Mouse (Mus musculus) erythroid progenitor cell, adult 5-6 weeks (primary cell): ENCODE measurements around the gene Lrrfip2. TPM values are rescaled to one million over a fixed set of nuclear protein-coding genes. Genes with fewer than 3 reads are reported as not detected.

Source experiments
- ATAC-seq: replicated peaks from 2 replicates; pipeline ENCODE4 v1.8.0; 2016; ENCODE audit warnings: moderate number of reproducible peaks, mild to moderate bottlenecking, moderate TSS enrichment, inconsistent platforms; ENCODE audit not compliant: poor library complexity, low FRiP score, severe bottlenecking
- total RNA-seq, 2 experiments: library from RNA; stranded (forward) in 1 of 2; stranded (reverse) in 1 of 2; fragments of 150-400 nt in 1 of 2; fragments of 186-747, 209-891 nt in 1 of 2; gene quantifications; 2 replicates each; pipeline versions ENCODE4 v1.2.3 to v1.2.4; 2015 to 2017; ENCODE audit warnings: low replicate concordance in 2 of 2

Gene Lrrfip2
- total RNA-seq, 2 experiments from 2014 or later: 8.4 to 75.1 TPM

GRCm38 (mm10) chr9:111153026-111153425 is 35.6 kb downstream of the Lrrfip2 start:
- no peak for ATAC-seq

GRCm38 (mm10) chr9:111155764-111156458 is 38.5 kb downstream of the Lrrfip2 start:
- ATAC-seq: no peak

GRCm38 (mm10) chr9:111159562-111159961 is 42.2 kb downstream of the Lrrfip2 start:
- no peak for ATAC-seq

- ATAC-seq: no peak
These were observed 43.8 kb downstream of the Lrrfip2 start for GRCm38 (mm10) chr9:111161213-111161612.

GRCm38 (mm10) chr9:111166612-111167011 is 49.2 kb downstream of the Lrrfip2 start:
- ATAC-seq: no peak

- ATAC-seq: no peak
These were observed 53.0 kb downstream of the Lrrfip2 start for GRCm38 (mm10) chr9:111170430-111170829.

GRCm38 (mm10) chr9:111174071-111174470 is 56.7 kb downstream of the Lrrfip2 start:
- ATAC-seq: no peak

- ATAC-seq: no peak
These were observed 61.6 kb downstream of the Lrrfip2 start for GRCm38 (mm10) chr9:111178971-111179370.

GRCm38 (mm10) chr9:111182176-111182575 is 64.8 kb downstream of the Lrrfip2 start:
- no peak for ATAC-seq

- no peak for ATAC-seq
These were observed 67.5 kb downstream of the Lrrfip2 start for GRCm38 (mm10) chr9:111184929-111185328.

- no peak for ATAC-seq
These were observed 69.5 kb downstream of the Lrrfip2 start for GRCm38 (mm10) chr9:111186861-111187260.

GRCm38 (mm10) chr9:111188731-111189130 is 71.3 kb downstream of the Lrrfip2 start:
- no peak for ATAC-seq

GRCm38 (mm10) chr9:111193211-111193610 is 75.8 kb downstream of the Lrrfip2 start:
- no peak for ATAC-seq

- no peak for ATAC-seq
These were observed 79.7 kb downstream of the Lrrfip2 start for GRCm38 (mm10) chr9:111197116-111197515.

GRCm38 (mm10) chr9:111197712-111198111 is 80.3 kb downstream of the Lrrfip2 start:
- no peak for ATAC-seq

GRCm38 (mm10) chr9:111198332-111198731 is 80.9 kb downstream of the Lrrfip2 start:
- ATAC-seq: no peak

- no peak for ATAC-seq
These were observed 82.8 kb downstream of the Lrrfip2 start for GRCm38 (mm10) chr9:111200208-111200607.

- ATAC-seq: no peak
These were observed 87.4 kb downstream of the Lrrfip2 start for GRCm38 (mm10) chr9:111204601-111205375.

GRCm38 (mm10) chr9:111207683-111208082 is 90.3 kb downstream of the Lrrfip2 start:
- no peak for ATAC-seq

GRCm38 (mm10) chr9:111208185-111208584 is 90.8 kb downstream of the Lrrfip2 start:
- no peak for ATAC-seq

GRCm38 (mm10) chr9:111209158-111209699 is 91.8 kb downstream of the Lrrfip2 start:
- no peak for ATAC-seq
